Mouse (Mus musculus) 3134 (cell line): Measurements from ENCODE around the gene Sf3b2.

Experiments
- DNase-seq: peaks from one replicate; pipeline ENCODE4 v3.0.0-alpha.2; 2011; ENCODE audit warnings: low spot score; ENCODE audit not compliant: insufficient read length; ENCODE audit errors: extremely low read depth

Gene Sf3b2

DNA sequence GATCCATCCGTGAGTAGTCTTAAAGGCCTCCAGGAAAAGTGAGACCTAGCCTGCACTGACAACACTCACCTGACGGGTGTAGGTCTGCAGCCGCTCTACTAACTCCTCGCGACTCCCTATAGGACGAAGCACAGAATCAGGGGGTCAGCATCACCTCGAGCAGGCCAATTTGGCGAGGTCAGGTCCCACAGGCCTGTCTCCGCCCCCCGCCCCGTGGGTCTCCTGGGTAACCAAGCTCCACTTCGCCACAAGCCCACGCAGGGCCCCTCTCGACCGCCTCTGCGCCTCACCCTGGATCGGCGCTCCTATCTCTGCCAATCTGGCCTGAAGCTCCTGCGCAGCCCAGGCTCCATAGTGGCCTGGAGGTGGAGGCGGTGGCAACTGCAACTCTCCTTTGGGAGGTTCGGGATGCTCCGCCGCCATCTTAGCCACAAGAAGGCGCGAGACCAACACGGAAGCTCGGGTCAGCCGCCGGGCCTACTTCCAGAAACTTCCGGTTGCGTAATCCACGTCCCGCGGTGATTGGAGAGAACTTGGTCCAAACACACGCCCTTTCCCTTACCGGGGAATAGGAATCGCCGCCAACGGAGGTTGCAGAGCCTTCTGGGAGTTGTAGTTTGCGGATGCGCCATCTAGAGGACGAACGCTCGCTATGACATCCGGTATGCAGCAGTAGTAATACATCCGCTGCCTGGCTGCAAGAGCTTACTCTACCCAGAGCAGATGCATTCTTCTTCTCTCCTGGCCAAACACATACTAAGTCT is at the start of gene Sf3b2:
Gene Sf3b2 (minus strand): TSS at position 484 of the 764 bp plus-strand sequence.
- DNase-seq: peak; percentile 96

DNA sequence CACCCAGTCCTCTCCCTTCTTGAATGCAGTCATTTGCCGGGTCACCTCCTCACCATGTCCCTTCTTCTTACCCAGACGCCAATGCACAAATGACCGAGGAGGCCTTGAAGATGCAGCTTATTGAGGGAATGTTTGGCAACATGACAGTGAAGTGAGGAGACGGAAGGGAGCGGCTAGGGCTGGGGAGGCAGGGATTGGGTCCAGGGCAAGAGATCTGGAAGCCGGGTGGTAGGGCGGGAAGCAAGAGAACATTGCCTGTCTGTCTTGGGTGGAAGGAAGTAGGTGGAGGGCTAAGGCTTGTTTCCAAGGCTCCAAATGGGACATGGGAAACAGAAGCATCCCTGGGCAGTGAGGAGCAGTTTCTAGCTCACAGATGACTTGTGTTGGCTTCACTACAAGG is 46.1 kb upstream of the Sf3b2 start:
- DNase-seq: no peak

DNA sequence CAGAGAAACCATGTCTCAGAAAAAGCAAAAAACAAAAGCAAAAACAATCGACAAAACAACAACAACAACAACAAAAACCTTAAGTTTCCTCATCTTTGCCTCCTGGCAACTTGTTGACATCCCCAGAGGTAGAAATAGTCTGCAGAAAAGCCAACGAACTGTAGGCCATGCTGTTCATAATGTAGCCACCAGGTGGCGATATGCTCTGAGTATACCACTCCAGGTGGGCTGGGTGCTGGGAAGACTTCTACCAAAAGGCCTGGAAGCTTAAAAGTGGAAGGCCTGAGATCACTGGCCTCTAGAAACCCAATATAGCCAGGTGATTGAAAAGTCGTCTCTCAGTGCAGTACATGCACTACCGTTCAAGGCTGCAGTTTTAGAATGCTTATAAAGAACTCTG is 42.7 kb upstream of the Sf3b2 start:
- peak; percentile 40 for DNase-seq

DNA sequence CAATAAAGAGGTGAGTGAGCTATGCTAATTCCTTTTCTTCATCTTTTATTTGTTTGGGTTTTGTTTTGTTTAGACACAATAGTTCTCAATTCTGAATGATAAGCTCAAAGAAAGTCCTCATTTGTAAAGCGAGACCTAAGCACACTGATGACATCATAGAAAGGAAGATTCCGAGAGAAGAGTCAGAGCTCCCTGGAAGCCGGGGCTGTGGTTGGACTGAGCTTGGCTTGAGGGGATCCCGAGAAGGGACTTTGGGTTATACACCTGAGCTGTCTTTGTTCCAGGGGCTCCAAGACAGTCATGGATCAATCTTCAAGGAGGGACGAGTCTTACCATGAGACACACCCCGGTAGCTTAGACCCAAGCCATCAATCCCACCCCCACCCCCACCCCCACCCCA is 40.2 kb upstream of the Sf3b2 start, which contains the start of gene Catsper1:
Gene Catsper1 (plus strand): TSS at position 301 of the 400 bp plus-strand sequence.
- DNase-seq: no peak

DNA sequence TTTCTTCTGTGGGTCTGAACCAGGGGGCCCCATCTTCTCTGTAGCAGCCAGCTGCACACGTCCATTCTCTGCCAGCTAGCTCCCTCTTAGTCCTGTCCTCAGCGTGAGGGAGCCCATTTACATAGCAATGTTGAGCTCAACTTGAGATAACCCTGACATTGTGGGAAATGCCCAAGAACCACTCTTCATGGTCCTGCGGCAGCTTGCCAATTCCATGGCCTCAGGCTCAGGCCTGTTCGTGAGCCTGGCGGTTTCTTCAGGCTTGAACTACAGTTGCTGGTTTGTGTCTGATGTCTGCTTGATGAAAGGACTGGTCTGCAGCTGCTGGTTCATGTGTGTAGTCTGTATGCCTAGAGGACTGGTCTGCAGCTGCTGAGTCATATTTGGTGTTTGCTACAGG is 39.5 kb upstream of the Sf3b2 start:
- DNase-seq: no peak

DNA sequence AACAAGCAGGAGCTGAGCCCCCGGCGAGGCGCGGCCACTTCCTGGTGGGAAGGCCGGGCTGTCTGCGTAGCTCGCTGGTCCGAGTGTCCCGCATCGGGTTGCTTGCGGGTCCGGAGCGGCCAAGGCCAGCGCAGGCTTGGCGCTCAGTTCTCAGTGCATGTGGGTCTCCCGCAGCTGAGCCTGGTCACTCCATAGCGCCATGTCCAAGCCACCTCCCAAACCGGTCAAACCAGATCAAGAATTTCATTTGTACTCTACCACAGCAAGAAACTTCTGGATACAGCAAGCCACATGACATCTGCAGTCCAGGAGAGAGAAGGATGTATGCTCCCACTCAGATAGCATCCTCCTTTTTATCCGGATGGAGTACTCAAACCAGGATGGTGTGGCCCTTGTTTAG is 32.7 kb upstream of the Sf3b2 start:
- DNase-seq: no peak

DNA sequence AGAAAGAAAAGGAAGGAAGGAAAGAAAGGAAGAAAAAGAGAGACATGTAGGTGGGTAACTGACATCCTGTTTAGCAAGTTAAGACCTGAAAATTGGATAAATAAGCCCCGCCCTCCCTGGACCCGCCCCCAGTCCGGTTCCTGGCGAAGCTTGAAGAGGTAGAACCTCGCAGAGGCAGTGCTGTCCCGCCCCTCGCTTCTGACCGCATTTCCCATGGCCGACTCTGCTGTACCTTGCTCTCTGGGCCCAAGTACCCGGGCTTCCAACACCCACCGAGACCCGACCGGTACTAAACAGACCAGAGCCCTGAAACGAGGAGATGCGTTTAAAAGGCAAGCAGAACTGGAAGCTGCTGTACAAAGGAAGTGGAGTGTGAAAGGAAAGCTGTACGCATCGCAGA is 28.5 kb upstream of the Sf3b2 start:
- DNase-seq: no peak

DNA sequence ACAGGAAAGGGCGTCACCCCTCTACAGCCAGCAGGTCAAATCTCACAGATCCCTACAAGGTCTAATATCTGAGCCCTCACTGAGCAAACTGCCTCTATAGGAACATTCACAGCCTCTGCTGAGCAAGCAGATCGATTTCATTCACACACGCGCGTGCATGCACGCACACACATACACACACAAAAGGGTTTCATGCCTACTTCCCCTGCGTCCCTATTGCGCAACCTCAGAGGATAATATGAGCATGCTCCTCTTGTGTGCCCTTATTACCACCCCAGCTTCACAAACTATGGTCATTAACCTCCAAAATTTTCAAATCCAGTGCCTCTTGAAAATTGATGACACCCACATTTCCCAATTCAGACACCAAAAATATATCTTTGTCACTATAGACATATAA is 17.9 kb upstream of the Sf3b2 start:
- DNase-seq: no peak

DNA sequence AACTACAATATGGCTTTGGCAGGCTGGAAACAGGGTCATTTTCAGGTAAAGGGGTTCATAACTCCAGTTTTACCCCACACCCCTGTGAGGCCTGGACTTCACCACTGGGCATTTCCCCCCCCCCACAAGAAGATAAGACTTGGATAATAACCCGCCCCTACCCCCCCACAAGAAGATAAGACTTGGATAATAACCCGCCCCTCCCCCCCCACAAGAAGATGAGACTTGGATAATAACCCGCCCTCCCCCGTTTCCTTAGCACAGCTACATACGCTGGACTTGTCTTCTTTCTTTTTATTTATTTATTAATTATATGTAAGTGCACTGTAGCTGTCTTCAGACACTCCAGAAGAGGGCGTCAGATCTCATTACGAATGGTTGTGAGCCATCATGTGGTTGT is 13.8 kb upstream of the Sf3b2 start:
- DNase-seq: no peak

DNA sequence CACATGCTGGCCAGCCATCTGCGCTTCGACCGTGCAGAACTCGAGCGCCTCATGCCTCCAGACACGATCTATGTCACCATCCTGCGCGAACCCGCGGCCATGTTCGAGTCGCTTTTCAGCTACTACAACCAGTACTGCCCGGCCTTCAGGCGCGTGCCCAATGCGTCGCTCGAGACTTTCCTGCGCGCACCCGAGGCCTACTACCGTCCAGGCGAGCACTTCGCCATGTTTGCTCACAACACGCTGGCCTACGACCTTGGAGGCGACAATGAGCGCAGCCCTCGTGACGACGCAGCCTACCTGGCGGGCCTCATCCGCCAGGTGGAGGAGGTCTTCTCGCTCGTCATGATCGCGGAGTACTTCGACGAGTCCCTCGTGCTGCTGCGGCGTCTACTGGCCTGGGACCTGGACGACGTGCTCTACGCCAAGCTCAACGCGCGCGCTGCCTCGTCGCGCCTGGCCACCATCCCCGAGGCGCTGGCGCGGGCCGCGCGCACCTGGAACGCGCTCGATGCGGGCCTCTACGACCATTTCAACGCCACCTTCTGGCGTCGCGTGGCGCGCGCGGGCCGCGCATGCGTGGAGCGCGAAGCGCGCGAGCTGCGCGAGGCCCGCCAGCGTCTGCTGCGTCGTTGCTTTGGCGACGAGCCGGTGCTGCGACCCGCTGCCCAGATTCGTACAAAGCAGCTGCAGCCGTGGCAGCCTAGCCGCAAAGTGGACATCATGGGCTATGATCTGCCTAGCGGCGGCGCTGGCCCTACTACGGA is 11.9 kb upstream of the Sf3b2 start:
- DNase-seq: no peak

DNA sequence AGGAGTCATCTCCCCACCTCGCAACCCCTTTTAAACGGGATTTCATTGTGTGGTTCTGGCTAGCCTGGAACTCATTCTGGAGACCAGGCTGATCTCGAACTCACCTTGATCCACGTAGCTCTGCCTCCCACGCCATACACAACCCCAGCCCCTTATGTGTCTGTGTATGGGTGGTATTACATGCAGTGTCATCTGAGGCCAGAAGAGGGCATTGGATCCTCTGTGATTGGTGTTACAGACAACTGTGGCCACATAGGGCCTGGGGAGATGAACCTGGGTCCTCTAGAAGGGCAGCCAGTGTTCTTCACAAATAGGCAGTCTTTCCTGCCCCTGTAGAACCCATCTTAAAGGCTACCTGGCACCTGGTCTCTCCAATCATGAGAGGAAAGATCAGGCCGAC is 11.0 kb upstream of the Sf3b2 start:
- no peak for DNase-seq

DNA sequence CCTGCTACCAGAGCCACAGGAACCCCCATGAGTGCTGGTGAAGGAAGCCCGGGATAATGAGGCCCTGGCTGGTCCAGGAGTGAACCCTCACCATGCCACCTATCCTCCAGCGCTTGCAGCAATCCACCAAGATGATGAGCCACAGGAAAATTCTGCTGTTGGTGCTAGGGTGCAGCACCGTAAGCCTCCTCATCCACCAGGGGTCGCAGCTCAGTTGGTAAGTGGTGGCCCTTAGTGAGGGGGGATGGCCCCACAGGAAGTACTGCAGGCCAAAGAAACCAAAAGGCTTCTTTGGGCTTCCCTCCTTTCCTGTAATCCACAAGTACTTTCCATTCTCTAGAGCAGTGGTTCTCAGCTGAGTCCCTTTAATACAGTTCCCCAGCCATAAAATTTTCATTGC is 7.2 kb upstream of the Sf3b2 start:
- DNase-seq: peak; percentile 49

DNA sequence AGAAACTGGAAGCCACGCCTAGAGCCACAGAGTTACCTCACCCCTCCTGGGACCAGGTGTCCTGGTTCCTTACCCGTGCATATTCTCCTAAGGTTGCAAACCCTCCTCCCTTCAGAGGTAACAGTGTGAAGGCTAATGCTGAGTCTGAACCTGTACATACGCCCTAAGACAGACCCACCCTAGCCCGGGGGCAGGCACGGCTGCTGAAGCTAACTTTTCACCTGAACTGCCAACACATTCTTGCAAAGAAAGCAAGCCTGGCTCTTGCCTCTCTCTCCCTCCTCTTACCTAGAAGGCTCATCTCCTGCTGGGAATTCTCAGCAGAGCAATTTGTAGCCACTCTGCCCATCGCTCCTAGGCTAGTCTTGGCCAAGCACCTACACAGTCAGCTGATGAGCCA is 5.3 kb upstream of the Sf3b2 start:
- no peak for DNase-seq

DNA sequence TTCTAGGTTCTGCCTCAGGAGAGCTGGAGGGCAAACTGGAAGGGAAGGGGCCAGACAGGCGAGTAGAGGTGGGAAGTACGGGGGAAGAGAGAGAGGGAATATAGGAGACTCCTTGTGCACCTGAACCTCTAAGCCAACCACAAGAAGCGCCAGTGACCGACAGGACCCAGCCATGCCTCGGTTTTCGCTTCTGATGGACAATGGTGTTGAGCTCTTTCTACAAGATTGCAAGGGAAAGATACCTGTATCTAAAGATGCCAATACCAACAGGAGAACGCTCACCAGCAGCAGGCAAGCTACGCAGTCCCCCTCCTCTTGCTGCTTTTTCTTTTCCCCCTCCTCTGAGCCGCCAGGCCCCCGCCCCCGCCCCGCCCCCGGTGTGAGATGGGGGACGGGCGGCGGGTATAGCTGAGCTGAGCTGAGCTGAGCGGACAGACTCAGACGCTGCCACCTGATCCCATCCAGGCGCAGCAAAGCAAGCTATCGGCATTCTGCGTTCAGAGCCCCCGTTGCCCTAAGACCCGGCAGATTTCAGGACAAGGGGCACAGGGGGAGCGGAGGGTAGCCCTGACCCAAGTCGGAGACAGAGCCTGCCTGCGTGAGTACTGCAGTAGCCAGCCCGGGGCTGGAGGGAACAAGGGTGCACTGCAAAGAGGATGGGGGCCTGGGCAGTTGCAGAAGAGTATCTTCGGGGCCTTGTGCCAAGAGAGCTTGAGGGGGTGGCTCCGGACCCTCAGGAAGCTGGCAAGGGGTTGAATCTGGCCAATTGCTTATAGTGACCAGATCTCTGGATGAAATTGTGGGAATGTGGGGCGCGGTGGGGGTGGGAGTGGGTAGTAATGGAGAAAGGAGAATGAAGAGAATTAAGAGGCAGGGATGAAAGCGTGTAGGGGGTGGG is 2.9 kb upstream of the Sf3b2 start, which contains the start of gene Gal3st3:
Gene Gal3st3 (plus strand): TSS at position 429 of the 898 bp plus-strand sequence.
- DNase-seq: no peak

DNA sequence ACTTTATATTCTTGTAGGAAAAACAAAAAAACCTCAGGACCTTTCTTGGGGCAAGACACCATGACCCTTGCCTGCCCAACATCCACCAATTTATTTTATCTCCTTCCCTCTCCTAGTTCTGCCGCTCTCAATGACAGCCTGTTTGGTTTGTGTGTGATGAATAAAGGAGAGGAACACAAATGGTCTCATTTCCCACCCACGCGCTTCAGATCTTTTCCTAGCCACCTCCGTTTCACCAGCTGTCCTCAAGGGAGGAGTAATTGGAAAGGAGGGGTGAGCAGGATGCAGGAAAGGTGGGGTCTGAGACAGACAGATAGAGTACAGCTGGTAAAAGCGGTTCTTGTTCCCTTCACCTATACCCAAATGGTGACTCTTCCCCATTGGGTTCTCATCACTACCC is 1.4 kb upstream of the Sf3b2 start:
- no peak for DNase-seq

DNA sequence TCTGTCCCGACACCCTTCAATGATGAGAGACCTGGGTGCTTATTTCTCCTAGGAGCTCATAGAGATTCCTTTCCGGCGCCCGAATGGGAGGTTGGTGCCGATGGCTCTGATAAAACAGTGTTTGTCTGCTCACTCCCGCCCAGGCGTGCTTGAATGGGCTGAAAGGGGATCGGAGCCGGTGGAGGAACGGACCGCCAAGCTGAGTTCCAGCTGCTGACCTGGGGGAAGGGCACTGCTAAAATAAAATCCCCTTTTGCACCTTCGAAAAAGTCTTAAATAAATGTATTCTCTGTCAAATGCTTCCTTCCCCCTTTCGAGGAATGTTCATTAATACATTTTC is 451 bp upstream of the Sf3b2 start:
- DNase-seq: no peak

DNA sequence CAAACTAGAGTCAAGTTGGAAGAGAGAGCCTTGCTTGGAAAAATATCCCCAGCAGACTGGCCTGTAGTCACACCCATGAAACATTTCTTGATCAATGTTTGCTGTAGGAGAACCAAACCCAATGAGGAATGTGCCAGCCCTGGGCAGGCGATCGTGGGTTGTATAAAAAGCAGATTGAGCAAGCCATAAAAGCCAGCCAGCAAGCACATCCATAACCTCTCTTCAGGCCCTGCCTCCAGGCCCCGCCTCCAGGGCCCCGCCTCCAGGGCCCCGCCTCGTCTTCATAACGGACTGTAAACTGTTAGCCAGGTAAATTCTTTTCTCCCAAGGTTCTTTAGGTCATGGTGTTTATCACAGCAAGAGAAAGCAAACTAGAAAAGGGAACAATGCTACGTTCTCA is 16.9 kb downstream of the Sf3b2 start:
- DNase-seq: no peak

DNA sequence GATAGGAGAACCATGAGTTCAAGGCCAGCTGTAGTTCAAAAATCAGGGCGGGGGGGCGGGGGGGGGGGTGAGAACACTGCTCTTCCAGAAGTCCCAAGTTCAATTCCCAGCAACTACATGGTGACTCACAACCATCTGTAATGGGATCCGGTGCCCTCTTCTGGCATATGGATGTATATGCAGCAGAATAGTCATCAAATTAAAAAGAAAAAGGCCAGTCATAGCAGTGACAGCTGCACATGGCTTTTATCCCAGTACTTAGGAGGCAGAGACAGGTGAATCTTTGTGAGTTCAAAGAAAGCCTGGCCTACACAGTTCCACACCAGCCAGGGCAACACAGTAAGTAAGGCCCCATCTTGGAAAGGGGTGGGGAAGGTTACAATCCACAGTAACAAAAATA is 18.1 kb downstream of the Sf3b2 start:
- DNase-seq: no peak

DNA sequence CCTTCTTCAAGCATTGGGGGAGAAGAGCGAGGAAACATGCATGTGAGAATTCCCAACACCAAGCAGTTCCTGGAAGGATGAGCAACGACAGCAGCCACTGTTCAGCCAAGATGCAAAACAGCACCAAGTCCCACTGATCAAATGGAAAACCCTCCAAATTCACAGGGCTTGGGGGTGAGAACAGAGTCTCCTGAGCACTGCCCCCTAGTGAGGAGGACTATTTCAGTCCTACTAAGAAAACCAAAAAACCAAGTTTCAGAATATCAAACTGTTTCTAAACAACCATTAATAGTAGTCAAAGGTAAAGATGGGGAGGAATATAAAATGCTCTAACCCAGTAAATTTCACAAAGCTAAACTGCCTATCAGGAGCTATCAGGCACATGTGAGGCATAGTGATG is 18.7 kb downstream of the Sf3b2 start:
- DNase-seq: no peak

DNA sequence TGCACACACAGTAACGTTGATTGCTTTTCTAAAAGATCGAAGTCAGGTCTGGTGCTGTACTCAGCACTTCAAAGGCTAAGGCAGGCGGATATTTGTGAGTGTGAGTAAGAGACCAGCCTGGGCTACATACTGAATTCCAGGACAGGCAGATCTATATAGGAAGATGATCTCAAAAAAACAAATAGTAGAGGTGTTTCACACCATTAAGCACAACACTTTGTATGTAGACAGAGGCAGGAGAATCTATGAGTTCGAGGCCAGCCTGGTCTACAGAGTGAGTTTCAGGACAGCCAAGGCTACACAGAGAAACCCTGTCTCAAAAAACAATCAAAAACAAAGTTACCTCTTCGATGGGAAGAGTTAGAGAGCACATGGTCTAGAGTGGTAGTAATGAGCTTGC is 19.5 kb downstream of the Sf3b2 start:
- no peak for DNase-seq

DNA sequence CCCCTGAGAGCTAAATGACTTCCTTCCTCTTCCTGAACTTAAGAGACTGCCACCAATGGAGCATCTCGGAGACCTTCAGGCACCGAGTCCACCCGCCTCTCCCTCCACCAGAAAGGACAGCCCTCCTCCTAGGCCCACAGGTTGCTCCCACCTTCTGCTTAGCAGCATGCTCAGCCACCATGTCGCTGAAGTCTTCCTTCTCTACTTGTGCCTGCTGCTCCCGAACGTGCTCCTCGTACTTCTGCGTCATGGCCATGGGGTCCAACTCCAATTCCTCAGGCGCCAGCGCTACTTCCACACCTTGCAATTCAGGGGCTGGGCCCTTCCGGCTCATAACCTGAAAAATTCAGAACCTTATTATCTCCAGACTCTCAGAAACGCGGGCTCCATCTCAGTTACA is 20.6 kb downstream of the Sf3b2 start:
- DNase-seq: no peak
